Mouse (Mus musculus) CD4-positive, CD25-positive, alpha-beta regulatory T cell (primary cell): ENCODE measurements around the gene Gm21812. TPM values are rescaled to one million over a fixed set of nuclear protein-coding genes. Genes with fewer than 3 reads are reported as not detected.

Experiments
- polyA plus RNA-seq: library from polyadenylated mRNA; unstranded; fragments of 100-300 nt; shearing (Covaris generic); gene quantifications from one replicate; pipeline ENCODE4 v1.2.1, GENCODE M21; 2017

The Gm21812 gene
- polyA plus RNA-seq = not detected

GRCm38 (mm10) chrY:9347084-9347483 lies at the start of gene Gm21812:
Gene Gm21812 (minus strand): TSS chrY:9347184.

Other genes starting within 250 kb of the Gm21812 start
- not detected for gene Gm21292, start 213.3 kb downstream of the Gm21812 start, polyA plus RNA-seq
- gene Gm21721, start 145.0 kb downstream of the Gm21812 start, polyA plus RNA-seq = not detected
- not detected for gene Gm21874, start 69.0 kb upstream of the Gm21812 start, polyA plus RNA-seq